Mouse (Mus musculus): ENCODE data around the gene Gucy2g.

- no peak for TF ChIP-seq POLR2A (IDR thresholded peaks at IDR 0.05; ENCODE audit: control insufficient read depth in 1 of 2, insufficient read depth in 1 of 2, low read depth in 1 of 2, low read length in 2 of 2, poor library complexity in 1 of 2)
- TF ChIP-seq CHD2 (IDR thresholded peaks at IDR 0.05; ENCODE audit: low read length) = no peak
- no peak for TF ChIP-seq CTCF (IDR thresholded peaks at IDR 0.05 in 2 of 3, conservative IDR thresholded peaks at IDR 0.05 in 1 of 3; ENCODE audit: control insufficient read depth in 1 of 3, insufficient read depth in 1 of 3, low read depth in 2 of 3, low read length in 3 of 3, poor library complexity in 1 of 3, severe bottlenecking in 1 of 3)
- no peak for TF ChIP-seq EP300 (IDR thresholded peaks at IDR 0.05; ENCODE audit: low read depth in 1 of 2, low read length in 2 of 2)
- no peak for TF ChIP-seq ZKSCAN1 (IDR thresholded peaks at IDR 0.05; ENCODE audit: low read depth, low read length)
- TF ChIP-seq USF2 (IDR thresholded peaks at IDR 0.05; ENCODE audit: borderline replicate concordance in 1 of 2, insufficient read depth in 1 of 2, low read depth in 1 of 2, low read length in 2 of 2) = no peak
- TF ChIP-seq TCF12 (IDR thresholded peaks at IDR 0.05; ENCODE audit: low read depth, low read length) = no peak
- TF ChIP-seq GATA1 (IDR thresholded peaks at IDR 0.05; ENCODE audit: low read depth, low read length) = no peak
- TF ChIP-seq MXI1 (IDR thresholded peaks at IDR 0.05; ENCODE audit: low read depth, low read length) = no peak
- TF ChIP-seq JUND (IDR thresholded peaks at IDR 0.05; ENCODE audit: low read depth, low read length) = no peak
- TF ChIP-seq HCFC1 (IDR thresholded peaks at IDR 0.05; ENCODE audit: low read depth, low read length) = no peak
- TF ChIP-seq ZNF384 (IDR thresholded peaks at IDR 0.05; ENCODE audit: low read depth, low read length) = no peak
Observed at GRCm38 (mm10) chr19:55149646-55150045, 91.4 kb downstream of the Gucy2g start.

Data from MEL (cell line).